Mouse (Mus musculus): ENCODE results near the gene Mogat2.

Gene Mogat2

GRCm38 (mm10) chr7:99238417-99238816 lies at the start of gene Mogat2:
Mogat2 (minus strand) TSS chr7:99238619.
- in situ Hi-C loops (cut with MboI; ENCODE audit: low sequenced_read_pairs) = no loop called here

- in situ Hi-C loops (cut with MboI; ENCODE audit: low sequenced_read_pairs) = no loop called here
Measured at GRCm38 (mm10) chr7:99287287-99287686, 48.9 kb upstream of the Mogat2 start.

- in situ Hi-C loops (cut with MboI; ENCODE audit: low sequenced_read_pairs) = no loop called here
Measured at GRCm38 (mm10) chr7:99279586-99279985, 41.2 kb upstream of the Mogat2 start.

GRCm38 (mm10) chr7:99278309-99278708 lies 39.9 kb upstream of the Mogat2 start:
- in situ Hi-C loops (cut with MboI; ENCODE audit: low sequenced_read_pairs) = no loop called here

- in situ Hi-C loops (cut with MboI; ENCODE audit: low sequenced_read_pairs) = no loop called here
Measured at GRCm38 (mm10) chr7:99276679-99277078, 38.3 kb upstream of the Mogat2 start.

GRCm38 (mm10) chr7:99275131-99275530 lies 36.7 kb upstream of the Mogat2 start:
- in situ Hi-C loops (cut with MboI; ENCODE audit: low sequenced_read_pairs) = no loop called here

GRCm38 (mm10) chr7:99271630-99272029 lies 33.2 kb upstream of the Mogat2 start:
- in situ Hi-C loops (cut with MboI; ENCODE audit: low sequenced_read_pairs) = no loop called here

- in situ Hi-C loops (cut with MboI; ENCODE audit: low sequenced_read_pairs) = no loop called here
Measured at GRCm38 (mm10) chr7:99268951-99269945, 30.8 kb upstream of the Mogat2 start.

GRCm38 (mm10) chr7:99268506-99268900 lies 30.1 kb upstream of the Mogat2 start:
- in situ Hi-C loops (cut with MboI; ENCODE audit: low sequenced_read_pairs) = no loop called here

GRCm38 (mm10) chr7:99267897-99268505 lies 29.6 kb upstream of the Mogat2 start:
- in situ Hi-C loops (cut with MboI; ENCODE audit: low sequenced_read_pairs) = no loop called here

GRCm38 (mm10) chr7:99267251-99267896 lies 29.0 kb upstream of the Mogat2 start, which contains the start of gene Map6:
Map6 (plus strand) TSS chr7:99267447.
- in situ Hi-C loops (cut with MboI; ENCODE audit: low sequenced_read_pairs) = no loop called here

GRCm38 (mm10) chr7:99264597-99264996 lies 26.2 kb upstream of the Mogat2 start:
- in situ Hi-C loops (cut with MboI; ENCODE audit: low sequenced_read_pairs) = no loop called here

GRCm38 (mm10) chr7:99263509-99263908 lies 25.1 kb upstream of the Mogat2 start:
- in situ Hi-C loops (cut with MboI; ENCODE audit: low sequenced_read_pairs) = no loop called here

- in situ Hi-C loops (cut with MboI; ENCODE audit: low sequenced_read_pairs) = no loop called here
Measured at GRCm38 (mm10) chr7:99261900-99262299, 23.5 kb upstream of the Mogat2 start.

GRCm38 (mm10) chr7:99255006-99255405 lies 16.6 kb upstream of the Mogat2 start:
- in situ Hi-C loops (cut with MboI; ENCODE audit: low sequenced_read_pairs) = no loop called here

GRCm38 (mm10) chr7:99250386-99250785 lies 12.0 kb upstream of the Mogat2 start:
- in situ Hi-C loops (cut with MboI; ENCODE audit: low sequenced_read_pairs) = no loop called here

- in situ Hi-C loops (cut with MboI; ENCODE audit: low sequenced_read_pairs) = no loop called here
Measured at GRCm38 (mm10) chr7:99249582-99249911, 11.1 kb upstream of the Mogat2 start.

GRCm38 (mm10) chr7:99248906-99249581 lies 10.6 kb upstream of the Mogat2 start:
- in situ Hi-C loops (cut with MboI; ENCODE audit: low sequenced_read_pairs) = no loop called here

GRCm38 (mm10) chr7:99248157-99248742 lies 9.8 kb upstream of the Mogat2 start:
- in situ Hi-C loops (cut with MboI; ENCODE audit: low sequenced_read_pairs) = no loop called here

GRCm38 (mm10) chr7:99242097-99242496 lies 3.7 kb upstream of the Mogat2 start:
- in situ Hi-C loops (cut with MboI; ENCODE audit: low sequenced_read_pairs) = no loop called here
